Mouse (Mus musculus): Measurements from ENCODE around the gene Iqcf4.

The Iqcf4 gene

GRCm38 (mm10) chr9:106519433-106519832 lies 51.4 kb downstream of the Iqcf4 start:
- DNase-seq (ENCODE audit: low spot score in 2 of 2), result no peak

All from spleen, postnatal 4 days (tissue).